Mouse (Mus musculus) 3T3-L1 (cell line): ENCODE results near the gene Asb18.

Experiments used
- DNase-seq: peaks from one replicate; pipeline ENCODE4 v3.0.0-alpha.2; 2015; ENCODE audit warnings: low read depth, low spot score

Gene Asb18

GRCm38 (mm10) chr1:89971848-89972247 is 42.6 kb downstream of the Asb18 start:
- DNase-seq, result no peak

- DNase-seq, result no peak
These were observed 44.8 kb downstream of the Asb18 start for GRCm38 (mm10) chr1:89969714-89970110.

DNA sequence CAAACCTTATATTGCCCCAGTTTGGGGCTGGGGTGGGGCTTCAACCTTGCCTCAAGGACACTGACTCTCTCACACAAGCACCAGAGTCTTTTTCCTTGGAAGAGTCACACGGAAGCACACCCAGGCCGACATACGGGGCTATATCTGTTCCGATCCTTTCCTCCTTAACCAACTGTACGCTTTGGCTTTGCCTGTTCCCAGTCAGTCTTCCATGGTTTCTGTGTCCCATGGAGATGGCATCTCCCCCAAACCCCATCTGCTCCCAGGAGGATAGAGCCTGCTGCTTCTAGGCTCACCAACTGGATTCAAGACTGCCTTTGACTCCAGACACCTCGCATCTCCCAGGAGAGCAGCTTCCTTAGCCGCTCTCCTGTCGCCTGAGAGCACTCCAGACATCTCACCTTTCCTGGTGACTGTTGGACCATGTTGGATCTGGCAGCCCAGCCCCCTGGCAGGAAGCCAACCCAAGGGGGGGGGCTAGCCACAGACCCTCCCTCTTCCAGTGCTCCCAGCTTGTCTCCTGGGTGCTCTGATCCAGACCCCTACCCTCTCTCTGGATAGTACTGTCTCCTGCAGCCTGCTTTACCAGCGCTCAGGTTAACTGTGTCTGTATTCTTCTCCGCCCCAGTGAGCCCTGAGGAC is 45.3 kb downstream of the Asb18 start:
- DNase-seq, result no peak

GRCm38 (mm10) chr1:89968111-89968851 is 46.2 kb downstream of the Asb18 start:
- DNase-seq, result no peak

- DNase-seq, result no peak
These were observed 46.9 kb downstream of the Asb18 start for GRCm38 (mm10) chr1:89967585-89967984.

DNA sequence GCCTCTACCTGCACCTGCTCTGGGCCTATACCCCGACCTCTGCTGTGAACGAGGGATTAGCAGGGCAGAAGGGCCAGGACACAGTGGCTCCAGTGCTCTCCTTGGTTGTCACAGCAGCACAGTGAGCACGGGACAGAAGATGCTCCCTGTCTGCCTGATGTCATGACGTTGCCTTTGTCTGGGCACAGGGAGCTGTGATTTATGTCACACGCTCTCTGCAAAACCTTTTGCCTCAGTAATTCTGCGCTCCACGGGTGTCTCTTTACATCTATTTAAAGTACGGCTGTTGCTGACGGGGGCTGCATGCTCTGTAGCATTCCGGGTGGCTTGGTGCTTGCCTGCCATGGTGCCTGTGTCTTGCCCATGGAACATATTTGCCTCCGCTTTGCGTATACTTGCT is 50.0 kb downstream of the Asb18 start:
- no peak for DNase-seq

- DNase-seq, result no peak
These were observed 51.2 kb downstream of the Asb18 start for GRCm38 (mm10) chr1:89963296-89963695.

DNA sequence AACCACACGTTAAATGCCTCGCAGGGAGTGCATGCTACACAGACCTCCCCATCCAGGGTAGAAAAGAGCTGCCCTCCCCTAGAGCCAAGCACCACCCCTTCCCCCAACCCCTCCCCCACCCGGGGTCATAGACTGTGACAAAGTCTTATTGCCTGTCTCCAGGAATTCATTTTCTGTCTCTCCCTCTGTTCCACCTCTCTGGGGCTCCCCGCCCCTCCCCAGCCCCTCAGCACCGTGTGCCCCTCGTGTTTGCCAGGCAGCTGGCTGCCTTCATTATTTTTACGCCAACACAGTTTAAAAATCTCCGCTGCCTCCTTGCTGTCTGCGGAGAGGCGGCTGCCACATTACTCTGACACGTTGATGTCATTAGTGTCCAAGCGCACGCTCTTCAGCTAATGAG is 52.4 kb downstream of the Asb18 start:
- no peak for DNase-seq

- no peak for DNase-seq
These were observed 55.1 kb downstream of the Asb18 start for GRCm38 (mm10) chr1:89959393-89959792.

- DNase-seq, result peak; percentile 86
These were observed 71.3 kb downstream of the Asb18 start for GRCm38 (mm10) chr1:89943202-89943601.

DNA sequence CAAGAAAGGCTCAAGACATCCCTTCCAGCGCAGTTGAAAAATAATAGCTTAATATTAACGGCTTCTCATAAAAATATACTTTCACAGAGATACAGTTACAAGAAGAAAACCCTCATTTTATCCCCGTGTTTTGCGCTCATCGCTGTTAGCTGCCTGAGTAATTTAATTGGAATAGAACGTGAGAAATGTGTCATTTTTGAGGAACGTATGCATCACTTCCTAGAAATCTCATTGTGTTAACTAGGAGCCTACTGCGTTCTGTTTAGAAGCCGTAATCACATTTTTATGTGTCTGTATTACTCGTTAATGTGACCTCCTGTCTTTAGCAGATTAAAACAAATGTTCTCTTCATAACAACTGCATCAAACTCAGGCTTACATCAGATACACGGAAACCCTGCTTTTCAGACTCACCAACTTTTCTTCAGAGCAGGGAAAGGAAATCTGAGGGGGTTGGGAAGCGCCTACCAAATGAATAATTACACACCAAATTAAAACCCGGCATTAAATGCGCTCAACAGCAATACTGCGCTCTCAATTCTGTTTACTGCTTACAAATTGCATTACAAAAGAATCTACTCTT is 72.0 kb downstream of the Asb18 start:
- DNase-seq, result no peak

DNA sequence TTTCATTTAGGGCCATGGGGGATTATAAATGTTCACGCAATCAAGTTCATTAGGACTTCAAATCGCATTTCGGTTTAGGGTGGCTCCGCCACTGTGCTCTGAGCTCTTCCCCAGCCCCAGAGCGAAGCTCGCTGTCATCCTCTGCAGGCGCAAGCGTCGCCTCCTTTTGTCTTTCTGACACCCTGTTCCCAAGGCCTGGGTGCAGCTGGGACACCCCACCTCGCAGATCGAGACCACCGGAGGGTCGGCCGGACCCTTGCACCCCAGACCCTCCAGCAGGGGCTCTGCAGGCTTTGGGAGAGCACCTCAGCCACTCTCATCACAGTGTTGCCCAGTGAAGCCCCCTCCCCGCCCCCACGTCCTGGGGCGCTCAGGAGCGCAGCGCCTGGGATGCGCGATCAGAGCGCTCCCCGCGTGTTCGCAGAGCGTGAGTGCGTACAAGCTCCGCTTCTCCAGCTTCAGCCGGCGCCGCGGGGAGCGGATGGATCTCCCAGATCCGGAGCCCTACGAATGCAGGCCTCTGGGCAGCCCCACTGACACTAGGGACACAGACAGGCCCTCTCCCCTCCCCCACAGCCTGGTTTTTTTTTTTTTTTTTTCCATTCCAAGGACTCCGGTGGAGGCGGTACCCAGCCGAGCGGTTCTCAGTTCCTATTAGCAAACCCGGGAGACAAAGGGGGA is 72.6 kb downstream of the Asb18 start:
- no peak for DNase-seq

- DNase-seq, result no peak
These were observed 73.4 kb downstream of the Asb18 start for GRCm38 (mm10) chr1:89940961-89941524.

DNA sequence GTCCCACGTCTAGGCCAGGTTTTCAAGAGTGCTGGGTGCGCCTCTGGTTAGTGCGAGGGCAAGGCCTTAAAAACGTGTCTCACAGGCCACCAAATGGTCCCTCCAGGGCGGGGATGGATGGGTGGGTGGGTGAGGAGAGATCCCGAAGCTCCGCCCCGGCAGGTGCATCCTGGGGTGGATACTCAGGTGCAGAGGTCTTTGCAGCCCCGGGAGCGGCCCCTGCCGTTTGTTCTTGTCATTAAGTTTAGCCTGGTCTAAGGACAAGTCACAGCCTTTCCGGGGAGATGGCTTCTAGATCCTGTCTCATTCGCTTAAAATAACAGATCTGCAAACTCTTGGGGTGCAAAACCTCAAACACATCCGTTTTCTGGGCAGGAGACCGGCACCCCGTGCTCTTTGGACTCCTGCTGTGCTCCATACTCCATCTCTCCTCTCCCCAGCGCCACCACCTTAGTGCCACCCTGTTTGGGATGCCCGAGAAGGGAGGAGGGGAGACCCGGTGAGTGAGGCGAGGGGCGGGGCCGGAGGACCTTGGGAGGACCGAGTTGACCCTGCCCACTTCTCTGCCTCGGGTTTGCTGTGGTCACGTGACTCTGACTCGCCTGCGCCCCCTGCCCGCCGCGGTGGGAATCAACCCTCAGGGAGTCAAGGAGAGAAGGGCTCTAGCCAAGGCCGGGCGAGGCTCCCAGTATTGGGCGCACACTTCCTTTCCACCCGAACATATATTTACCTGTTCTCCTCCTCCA is 74.3 kb downstream of the Asb18 start:
- DNase-seq, result peak; percentile 29

- no peak for DNase-seq
These were observed 74.9 kb downstream of the Asb18 start for GRCm38 (mm10) chr1:89939596-89939960.

DNA sequence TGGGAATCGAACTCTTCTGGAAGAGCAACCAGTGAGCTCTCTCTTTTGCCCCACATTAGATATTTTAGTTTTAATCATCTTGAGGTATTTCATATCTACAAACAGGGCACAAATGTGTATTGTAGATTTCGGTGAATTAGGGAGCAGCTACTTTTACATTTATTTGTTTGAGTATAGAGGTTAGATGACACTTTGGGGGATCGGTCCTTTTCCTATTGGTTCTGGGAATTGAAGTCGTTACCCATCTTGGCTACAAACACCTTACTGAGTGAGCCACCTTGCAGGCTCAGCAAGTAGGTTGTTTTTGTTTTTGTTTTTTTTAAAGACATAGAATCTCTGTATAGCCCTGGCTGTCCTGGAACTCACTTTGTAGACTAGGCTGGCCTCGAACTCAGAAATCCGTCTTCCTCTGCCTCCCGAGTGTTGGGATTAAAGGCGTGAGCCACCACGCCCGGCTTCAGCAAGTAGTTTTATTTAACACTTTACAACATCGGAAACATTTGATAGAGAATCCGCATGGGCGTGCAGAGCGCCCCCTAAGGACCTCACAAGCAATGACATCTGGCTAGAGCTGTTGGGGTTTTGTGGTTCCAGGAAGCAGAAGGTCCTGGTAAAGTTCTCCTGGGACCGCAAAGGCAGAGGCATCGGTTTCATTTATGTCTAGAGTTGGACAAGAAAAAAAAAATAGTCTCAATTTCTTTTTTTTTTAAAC is 75.4 kb downstream of the Asb18 start:
- no peak for DNase-seq

- DNase-seq, result no peak
These were observed 78.7 kb downstream of the Asb18 start for GRCm38 (mm10) chr1:89935493-89936348.

DNA sequence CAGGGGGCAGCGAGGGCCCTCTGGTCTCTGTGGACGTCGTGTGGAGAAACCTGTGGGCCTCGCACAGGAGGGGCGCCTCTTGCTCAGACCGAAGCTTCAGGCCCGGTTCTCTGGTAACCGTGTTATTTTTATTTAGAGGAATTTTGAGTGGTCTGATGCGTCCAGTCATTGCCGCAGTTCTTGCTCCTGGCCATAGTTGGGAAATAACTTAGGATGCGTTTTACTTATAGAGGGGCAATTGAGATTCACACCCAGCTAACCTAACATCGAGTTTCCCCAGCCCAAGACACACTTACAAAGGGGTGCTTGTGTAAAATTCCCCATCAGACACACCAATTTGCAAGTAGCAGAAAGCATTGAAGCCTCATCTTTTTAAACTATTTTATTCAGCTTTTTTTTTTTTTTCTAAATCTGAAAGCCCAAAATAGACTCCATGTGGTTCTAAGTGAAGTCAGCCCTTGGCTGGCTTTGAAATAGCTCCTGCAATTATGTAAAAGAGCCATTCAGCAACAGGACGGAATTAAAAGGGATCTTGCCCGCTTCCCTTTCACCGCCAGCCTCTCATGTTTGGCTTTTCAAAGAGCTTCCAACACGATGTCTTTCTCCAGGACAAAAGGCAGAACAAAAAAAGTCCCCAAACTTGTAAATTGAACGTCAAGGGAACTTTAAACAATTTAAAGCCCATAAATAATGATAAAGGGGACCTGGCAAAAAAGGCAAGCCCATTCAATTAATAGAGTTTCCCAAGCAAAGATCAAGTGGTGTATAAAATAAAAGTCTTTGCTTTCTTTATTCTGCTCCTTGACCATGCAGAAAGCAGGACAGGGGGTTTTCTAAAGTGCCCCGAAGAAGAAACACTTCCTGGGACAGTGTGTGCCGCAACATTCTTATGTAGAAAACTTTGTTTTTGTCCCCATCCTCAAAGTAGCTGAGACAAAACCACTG is 79.9 kb downstream of the Asb18 start:
- no peak for DNase-seq

DNA sequence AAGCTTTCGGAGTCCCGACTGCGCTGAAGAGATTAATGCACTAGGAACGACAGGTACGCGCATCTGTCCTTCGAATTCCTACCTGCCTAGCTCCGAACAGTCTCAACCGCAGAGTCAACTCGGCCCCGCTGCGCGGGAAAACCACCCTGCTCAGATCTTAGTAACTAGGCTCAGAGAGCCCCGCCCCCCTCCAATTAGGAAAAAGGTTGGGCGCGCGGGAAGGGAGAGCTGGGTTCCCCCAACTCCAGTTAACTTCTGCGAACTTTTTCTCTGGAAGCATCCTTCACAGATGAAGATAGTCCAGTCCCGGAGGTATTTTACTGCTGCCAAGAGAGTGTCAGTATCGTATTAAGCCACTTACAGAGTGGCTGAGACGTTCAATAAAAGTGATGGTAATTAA is 80.7 kb downstream of the Asb18 start:
- no peak for DNase-seq
